Mouse (Mus musculus) frontal cortex, adult 2 months (tissue): Measurements from ENCODE around the gene Nlrc4. TPM values are rescaled to one million over a fixed set of nuclear protein-coding genes. Genes with fewer than 3 reads are reported as not detected.
"Not testable (repeated sequence)": the region's sequence is repeated elsewhere in the genome, so short reads cannot be mapped to it uniquely, and the experiment has no call there.

Source experiments
- DNase-seq, 2 experiments: peaks; one replicate each; pipeline ENCODE4 v3.0.0; 2022; ENCODE audit warnings: low spot score in 1 of 2; ENCODE audit errors: extremely low spot score in 1 of 2
- polyA plus RNA-seq: library from polyadenylated mRNA; depleted of rRNA; stranded (reverse); fragments of >200 nt; gene quantifications from 2 replicates; pipeline ENCODE4 v1.2.3, GENCODE M21; 2012; rRNA removed

Gene Nlrc4
- 0.08 and 0.18 TPM in 2 replicates for polyA plus RNA-seq

DNA sequence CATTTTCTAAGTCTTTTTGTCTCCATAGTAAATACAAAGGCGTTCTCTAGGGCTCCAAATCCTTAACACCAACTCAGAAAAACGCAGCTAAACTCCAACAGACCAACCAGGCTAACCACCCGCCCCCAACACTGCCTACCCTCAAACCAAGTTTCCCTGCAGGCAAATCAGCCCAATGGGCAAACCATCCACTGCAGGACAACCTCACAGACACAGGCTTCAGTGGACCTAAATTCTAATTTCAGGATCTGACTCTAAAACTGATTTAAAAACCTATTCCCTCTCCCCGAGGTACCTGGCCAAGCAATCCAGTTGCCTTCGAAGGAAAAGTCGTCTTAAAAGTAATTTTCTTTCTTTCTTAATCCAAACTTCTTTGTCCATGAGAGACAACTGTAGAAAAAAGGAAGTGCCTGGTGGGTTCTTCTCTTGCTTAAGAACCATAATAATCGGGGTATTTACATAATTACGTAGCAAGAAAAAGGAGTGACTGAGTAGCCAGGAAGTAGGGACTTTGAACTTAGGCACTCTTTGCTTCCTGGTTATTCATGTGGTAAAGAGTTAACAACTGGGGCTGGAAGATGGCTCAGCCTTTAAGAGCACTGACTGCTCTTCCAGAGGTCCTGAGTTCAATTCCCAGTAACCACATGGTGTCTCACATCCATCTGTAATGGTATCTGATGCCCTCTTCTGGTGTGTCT is at the start of gene Nlrc4:
TSS of gene Nlrc4 (minus strand) at position 432 of the 698 bp plus-strand sequence.
- DNase-seq = no peak

DNA sequence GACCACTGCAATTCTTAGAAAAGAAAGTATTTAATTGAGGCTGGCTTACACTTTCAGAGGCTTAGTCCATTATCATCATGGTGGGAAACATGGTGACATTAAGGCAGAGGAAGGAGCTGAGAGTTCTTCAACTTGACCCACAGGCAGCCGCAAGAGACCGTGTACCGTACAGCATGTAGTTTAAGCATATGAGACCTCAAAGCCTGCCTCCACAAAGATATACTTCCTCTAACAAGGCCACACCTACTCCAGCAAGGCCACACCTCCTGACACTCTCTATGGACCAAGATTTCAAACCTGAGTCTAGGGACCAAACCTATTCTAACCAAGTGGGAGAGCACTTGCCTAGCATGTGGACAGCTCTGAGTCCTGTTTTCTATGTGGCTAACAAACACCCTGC is 49.7 kb upstream of the Nlrc4 start:
- DNase-seq = no peak

DNA sequence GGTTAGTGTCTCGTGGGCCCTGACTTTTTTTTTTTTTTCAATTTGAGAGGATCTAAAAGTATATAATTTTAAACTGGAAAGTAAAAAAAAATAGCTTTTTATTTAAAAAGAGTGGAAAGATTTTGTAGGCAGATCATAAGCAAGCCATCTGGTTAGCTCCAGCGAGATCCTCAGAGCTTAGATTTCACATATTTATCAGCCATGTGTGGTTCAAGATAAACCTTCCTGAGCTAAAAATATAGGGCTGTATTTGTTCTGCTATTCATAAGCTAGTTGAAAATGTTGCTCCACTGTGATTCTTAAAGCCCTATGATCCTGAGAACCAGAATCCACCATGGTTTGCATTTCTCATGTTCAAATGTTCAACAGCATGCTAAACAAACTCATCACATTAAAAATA is 49.0 kb upstream of the Nlrc4 start:
- peak; percentile 56 to 58 for DNase-seq

DNA sequence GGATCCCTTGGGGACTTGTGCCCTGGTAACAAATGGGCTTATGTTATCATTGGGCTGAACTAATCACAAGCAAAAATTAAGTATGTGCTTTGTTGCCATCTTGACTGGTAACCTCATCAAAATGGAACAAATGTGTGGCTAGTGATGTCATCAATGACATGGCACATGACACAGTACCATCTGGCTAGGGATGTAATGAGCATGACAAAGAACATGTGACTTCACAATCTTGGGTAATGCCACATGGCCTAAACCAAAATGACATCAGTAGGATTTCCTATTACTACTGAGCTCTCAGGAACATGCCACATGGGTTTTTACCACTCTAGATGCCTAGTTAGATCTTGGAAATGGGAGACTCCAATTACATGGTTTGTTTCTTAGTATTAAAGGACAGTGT is 42.1 kb upstream of the Nlrc4 start:
- DNase-seq = no peak

DNA sequence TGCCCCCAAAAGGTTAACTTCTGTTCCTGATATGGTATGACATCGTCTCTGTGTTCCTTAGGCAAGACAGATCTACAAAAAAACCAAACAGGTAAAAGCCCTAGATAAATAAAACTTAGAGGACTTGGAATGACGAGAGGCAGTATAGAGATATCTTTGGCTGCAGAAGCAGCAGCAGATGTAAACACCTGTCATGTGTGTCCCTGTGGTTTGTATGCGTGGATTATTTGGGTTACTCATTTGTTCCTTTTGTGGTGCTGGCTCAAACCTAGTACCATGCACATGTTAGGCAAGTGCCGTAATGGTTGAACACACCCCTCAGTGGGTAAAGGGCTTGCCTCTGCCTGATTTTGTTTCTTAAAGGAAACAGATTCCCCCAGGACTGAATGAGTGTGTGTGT is 41.3 kb upstream of the Nlrc4 start:
- DNase-seq = no peak

DNA sequence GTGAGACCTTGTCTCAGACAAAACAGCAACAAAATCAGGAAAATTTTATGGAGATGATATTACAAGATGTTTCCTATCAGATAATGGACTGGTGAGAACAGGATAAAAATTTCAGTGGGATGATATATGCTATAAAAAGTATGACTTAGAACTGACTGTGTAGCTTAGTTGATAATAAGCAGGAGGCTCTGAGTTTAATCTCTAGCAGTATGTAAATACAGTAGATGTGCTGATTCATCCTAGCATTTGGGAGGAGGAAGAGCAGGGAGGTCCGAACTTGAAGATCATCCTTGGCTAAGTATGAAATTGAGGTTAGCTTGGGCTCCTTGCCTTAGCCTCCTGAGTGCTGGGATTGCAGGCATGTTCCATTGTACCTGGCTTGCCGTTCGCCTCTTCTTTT is 32.6 kb upstream of the Nlrc4 start:
- DNase-seq = no peak

DNA sequence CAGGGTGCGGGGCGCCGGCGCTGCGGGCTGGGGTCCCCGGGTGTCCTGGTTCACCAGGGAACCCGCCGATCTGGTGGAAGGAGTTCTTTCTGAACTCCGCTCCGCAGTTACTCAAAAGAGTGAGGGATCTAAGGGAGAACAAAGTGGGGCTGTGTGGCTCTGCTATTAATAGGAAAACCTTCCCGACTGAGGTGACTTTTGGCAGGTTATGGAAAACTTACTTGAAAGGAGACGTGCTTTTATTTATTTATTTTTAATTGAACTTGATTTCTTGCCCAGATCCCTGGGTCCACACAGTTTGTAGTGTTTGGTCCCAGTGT is 30.9 kb upstream of the Nlrc4 start:
- DNase-seq = no peak

DNA sequence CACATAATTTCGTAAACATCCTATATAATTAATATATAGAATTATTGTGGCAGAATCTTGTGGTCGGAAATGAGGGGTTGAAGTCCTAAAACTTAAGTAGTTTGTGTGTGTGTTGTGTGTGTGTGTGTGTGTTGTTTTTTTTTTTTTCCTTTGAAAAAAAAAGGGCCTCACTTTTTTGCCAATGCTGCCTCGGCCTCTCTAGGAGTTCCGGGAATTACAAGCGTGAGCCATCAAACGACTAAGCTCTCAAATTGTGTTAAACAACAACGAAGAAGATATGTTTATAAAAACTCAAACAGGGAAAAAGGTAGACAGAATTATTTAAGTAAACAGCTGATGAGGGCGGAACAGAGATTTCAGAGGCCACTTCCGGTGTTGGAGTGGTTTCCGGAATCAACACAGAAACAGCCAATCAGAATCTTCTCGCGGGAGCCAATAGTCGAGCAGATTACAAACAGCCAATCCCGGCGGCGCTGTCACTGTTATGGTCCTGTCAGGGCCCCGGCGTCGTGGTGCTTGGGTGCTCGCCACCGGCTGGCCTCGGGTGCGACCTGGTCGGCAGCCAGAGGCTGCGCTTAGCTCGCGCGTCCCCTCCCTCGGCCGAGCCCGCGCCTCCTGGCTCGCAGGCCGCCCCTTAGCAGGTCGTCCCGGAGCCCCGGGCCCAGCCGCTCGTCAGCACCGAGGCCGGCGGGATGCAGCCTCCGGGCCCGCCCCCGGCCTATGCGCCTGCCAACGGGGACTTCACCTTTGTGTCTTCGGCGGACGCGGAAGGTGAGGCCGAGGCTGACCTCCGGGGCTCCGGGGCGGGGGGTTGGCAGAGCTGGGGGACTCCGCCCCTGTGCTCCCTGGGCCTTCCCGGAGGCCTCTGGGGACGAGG is 30.3 kb upstream of the Nlrc4 start, which contains the start of gene Yipf4:
TSS of gene Yipf4 (plus strand) at position 470 of the 877 bp plus-strand sequence.
- peak; percentile 94 to 99 for DNase-seq

DNA sequence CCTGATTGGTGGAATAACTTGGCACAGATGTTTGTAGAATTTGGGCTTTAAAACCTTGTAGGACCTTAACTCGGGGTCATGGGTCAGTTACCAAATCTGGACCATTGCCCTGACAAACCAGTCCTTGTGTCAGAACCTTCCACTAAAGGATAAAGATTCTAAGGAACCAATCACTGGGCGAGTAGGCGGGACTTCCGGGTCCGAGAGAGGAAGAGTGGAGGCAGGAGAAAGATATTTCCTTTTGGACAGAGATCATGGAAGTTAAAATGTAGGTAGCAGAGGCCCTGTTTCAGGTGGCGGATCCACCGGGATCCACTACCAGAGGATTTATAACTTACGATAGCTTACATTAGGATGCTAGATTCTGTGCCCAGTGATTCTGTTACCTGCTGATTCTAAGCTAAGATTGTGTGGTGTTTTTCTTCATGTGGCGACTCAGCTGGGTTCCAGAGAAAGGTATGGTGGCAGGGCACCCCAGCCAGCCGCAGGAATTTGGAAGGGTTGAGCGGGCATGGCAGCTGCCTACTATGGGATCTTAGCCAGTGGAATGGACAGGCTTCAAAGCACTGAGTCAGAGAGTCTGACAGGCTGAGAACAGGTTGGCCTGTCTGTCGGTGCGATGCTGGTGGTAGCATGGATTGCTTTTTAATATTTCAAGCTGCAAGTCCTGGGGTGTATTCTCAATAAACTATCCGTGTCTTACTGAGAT is 21.6 kb upstream of the Nlrc4 start:
- DNase-seq = no peak

DNA sequence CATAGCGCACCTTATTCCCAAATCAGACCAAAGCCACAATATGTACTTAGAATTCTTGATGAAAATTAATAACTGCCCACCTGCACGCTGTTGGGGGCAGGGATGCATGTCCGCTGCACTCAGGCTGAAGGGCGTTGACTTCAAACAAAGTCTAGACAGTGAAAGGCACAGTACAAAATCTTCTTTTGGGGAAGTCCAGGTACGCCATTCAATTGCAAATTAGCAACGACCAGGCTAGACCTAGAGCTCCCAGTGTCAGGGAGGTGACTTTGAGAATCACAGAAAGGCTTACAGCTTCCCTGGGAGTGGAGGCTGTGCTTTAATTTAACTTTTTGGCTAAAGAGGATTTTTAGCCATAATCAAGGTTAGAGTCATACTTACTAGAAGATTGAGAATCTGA is 11.2 kb upstream of the Nlrc4 start:
- not testable (repeated sequence) for DNase-seq

DNA sequence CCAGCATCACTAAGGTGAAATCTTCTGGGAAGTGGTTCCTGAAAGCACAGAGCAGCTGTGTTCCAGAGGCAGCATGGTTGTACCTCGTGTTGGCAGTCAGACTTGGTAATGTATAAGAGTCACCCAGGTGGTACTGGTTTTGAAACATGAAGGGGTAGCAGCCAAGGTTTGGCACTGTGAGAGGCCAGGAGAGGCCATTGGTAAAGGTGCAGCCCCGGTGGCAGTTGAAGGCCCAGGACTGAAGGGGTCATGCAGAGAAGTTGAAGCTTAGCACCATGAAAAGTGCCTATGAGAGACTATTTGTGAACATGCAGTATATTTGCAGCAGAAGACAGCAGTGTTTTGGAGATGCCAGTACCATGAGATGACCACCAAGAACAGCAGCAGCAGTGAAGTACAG is 9.0 kb upstream of the Nlrc4 start:
- DNase-seq = not testable (repeated sequence)

DNA sequence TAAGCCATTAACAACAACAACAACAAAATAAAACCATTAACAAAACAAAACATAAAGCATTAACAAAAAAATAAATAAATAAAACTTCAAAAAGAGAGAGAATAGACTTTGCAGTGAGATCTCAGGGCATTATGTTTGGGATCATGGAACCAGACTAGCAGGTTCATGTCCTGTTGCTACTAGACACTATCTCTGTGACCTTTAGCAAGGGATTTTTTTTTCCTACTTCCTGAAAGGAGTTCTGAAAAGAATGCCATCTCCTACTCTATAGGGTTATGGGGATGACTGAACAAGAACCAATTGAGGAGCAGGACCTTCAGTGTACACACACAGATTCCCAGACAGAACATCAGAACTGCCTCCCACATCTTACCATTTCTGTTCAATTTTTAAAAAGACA is 4.6 kb upstream of the Nlrc4 start:
- DNase-seq = no peak

DNA sequence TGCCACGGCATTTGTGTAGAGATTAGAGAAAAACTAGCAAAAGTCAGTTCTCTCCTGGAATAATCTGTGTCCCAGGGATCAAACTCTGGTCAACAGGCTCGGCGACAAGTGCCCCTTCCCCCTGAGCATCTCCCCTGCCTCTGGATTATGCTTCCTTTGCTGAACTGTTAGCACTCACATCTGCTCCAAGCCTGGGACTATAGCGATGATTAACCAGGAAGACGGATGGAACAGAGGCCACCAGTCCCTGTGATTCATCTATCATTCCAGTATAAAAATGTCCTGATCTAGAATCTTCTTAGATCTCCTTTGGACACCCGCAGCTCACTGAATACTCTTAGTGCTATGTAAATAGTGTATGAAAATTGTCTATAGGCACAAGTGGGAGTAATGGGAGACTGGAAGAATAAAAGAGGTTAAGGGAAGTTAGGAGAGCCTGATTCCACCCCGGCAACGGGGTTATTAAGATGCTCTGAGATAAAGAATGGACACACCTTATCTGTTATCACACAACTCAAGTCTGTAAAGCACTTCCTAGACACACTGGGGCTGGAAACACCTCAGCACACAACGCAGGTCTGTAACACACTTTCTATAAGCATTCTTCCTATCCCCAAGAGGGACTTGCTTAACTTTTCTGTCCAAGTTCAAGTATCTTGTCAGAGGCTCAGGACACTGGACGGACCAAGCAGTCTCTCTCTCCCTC is 817 bp downstream of the Nlrc4 start:
- DNase-seq = no peak

DNA sequence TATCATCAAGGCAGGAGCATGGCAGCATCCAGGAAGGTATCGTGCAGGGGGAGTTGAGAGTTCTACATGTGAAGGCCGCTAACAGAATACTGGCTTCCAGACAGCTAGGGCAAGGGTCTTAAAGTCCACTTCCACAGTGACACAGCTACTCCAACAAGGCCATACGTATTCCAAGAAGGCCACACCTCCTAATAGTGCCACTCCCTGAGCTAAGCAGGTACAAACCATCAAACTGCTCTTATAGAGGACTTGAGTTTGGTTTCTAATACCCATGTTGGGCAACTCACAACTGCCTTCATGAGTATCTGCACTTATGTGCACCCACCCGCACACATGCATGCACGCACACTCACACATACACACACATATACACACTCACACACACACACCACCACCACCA is 2.1 kb downstream of the Nlrc4 start:
- no peak for DNase-seq

DNA sequence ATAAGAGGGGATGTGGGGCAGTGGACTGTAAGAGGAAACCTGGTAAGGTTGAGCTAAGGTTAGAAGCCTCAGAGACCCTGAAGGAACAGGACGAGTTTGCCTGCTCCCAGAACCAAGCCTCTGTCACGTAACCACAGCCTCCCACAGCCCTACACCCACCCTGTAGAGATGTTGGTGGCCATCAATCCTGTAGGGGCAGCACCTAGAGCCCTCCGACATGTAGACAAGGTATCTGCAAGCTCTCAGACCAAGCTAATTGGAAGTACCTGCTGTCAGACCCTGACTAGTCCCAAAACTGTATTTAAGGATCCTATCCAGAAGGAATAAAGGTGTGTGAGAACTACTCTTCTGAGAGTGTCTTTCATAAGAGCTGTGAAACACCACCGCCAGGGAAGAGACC is 3.5 kb downstream of the Nlrc4 start:
- no peak for DNase-seq

DNA sequence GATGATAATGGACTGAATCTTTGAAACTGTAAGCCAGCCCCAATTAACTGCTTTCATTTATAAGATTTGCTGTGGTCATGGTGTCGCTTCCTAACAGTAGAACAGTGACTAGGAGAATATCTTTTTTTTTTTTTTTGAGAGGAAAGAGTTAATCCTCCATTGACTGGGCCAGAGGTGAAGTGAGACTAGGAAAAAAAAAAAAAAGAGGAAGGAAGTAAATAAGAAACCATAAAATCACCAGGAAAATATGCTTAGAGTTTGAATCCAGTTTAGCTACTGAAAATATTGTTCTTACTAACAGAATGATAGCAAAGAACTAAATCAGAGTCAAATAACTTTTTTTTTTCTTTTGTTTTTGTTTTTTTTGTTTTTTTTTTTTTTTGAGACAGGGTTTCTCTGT is 4.3 kb downstream of the Nlrc4 start:
- no peak for DNase-seq

DNA sequence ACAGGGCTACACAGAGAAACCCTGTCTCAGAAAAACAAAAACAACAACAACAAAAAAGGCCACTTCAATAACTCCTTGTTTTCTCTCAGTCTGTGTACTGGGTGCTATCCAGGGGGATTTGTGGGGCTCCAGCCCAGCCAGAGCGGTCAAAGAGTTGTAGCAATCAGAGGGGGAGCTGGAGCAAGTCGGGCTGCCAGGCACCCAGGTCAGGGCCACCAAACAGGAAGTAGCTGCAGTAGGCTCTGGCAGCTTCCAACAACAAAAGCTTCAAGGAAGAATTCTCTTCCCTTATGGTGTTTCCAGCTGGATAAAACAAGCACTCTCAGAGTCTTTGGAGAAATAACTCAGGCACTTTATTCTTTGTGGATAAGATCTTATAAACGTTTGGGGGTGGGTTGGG is 5.0 kb downstream of the Nlrc4 start:
- no peak for DNase-seq

DNA sequence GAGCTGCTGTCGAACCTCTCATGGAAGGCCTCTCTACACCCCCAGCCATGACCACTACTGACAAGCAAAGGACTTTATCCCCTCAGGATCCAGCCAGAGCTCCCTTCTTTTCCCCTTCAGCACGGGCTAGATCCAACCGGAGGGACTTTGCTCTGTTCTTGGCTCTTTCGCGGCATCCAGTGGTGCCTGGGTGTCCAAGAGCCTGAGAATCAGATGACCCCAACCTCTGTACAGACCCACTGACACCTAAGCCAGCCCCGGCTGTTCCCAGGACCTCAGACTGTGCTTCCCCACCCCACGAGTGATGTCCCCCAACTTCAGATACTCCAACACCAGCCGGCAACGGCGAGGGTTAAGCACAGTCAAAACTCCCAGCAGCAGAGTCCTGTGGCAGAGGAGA is 9.2 kb downstream of the Nlrc4 start:
- DNase-seq = no peak

DNA sequence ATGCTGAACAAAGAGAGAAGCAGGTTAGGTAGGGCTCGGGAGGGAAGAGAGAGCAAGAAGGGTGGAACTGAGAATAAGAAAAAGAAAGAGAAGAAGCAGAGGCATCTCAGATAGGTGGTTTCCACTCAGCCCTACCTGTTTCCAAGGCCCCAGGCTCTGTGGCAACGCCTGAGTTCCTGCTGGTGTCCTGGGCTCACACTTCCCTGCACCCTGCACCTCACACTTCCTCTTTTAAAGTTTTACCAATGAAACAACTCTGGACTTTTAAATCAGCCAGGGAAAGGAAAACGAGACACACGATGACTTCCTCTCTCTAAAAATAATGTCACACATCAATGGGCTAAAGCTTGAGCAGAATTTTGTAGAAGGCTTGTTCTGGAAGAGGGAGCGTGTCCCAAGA is 18.5 kb downstream of the Nlrc4 start:
- DNase-seq = no peak

DNA sequence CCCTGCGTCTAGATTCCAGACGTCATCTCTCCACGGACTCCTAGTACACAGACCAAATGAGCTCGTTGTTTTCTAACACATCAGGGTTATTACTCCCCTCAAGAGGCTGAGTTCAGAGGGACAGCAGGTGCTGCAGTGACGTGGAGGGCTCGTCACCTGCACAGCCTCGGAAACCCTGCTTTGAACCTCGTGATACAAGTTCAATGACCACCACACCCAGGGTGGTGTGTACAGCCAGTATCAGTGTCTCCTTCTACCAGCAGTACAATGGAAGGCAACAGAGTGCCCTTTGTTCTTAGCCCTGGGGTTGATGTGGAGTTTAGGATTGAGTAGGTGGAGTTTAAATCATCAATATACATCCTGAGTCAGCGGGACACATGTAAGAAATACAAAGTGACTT is 21.2 kb downstream of the Nlrc4 start:
- no peak for DNase-seq

DNA sequence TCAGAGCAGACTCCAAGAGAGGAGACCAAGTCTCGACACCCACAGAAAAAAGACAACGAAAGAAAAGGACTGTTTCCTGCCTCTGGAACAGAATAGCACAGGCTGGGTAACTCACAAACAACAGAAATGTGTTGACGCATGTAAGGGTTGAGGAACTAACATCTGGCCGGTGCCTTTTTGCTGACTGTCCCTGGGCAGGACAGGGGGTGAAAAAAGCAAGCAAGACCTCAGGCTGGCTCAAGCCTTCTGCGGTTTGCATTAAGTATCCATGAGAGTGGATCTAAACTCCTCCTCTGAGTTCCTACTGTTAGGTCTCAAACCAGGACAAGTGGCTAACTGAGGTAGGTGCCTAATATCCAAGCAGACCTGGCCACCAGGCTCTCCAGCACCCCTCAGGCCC is 26.3 kb downstream of the Nlrc4 start:
- DNase-seq = no peak
